Mouse (Mus musculus) thymus, postnatal 25 days (tissue): ENCODE data around the gene Zscan25.
"Not testable (repeated sequence)": the region's sequence is repeated elsewhere in the genome, so short reads cannot be mapped to it uniquely, and the experiment has no call there.

Experiments used
- DNase-seq: peaks from one replicate; pipeline ENCODE4 v3.0.0; 2022

The Zscan25 gene

GRCm38 (mm10) chr5:145280371-145281143 lies at the start of gene Zscan25:
Zscan25 (plus strand) TSS chr5:145280500.
- peak; percentile 86 for DNase-seq

GRCm38 (mm10) chr5:145230641-145231040 lies 49.7 kb upstream of the Zscan25 start:
- DNase-seq, result no peak

DNA sequence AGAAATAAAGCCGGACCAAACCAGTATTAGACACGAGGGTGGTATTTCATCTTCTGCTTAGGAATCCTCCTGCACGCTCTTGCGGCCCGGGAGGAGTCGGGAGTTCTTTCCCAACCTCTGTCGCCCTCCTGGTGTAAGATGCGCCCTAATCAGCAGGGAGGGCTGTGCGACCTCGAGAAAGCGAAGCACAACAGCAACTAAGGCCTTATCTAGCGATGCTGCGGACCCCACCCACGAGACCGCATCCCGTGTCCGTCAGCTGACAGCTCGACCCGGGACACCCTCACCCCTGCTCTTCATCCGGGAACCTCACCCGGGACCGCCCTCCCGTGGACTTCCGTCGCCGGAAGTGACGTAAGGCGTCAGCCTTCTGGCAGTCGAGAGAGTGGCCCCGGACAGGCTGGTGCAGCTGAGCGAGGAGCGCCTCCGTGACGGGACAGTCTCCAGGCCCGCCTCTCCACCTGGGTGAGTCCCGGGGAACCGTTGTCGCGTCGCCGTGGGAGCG lies 48.9 kb upstream of the Zscan25 start, which contains the start of gene Zfp655:
TSS of gene Zfp655 (plus strand) at position 349 of the 505 bp plus-strand sequence.
- peak; percentile 96 for DNase-seq

DNA sequence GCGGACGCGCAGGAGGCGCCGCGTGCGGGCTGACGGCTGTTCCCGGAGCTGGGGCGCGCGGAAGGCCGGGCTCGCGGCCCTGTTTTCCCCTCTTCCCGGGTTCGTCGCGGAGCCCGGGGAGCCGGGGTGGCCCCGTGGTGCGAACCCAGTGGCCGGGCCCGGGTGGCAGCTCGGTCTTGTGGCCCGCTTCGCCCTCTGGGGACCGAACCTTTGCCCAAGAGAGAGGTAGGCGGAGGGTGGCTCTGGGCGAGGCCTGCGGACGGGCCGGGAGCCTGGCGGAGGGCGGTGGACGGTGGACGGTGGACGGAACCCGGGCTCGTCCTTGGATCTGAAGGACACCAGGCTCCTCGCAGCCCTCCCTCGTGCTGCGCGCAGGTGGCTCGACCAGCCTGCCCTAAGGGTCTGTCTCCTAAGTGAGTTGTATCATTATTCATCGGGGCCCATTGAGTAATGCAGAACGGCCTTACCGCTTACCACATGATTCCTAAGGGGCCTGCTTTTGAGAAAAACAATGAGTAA lies 48.3 kb upstream of the Zscan25 start:
- no peak for DNase-seq

GRCm38 (mm10) chr5:145234636-145235035 lies 45.7 kb upstream of the Zscan25 start:
- DNase-seq, result peak; percentile 47

- no peak for DNase-seq
These were observed 30.8 kb upstream of the Zscan25 start for GRCm38 (mm10) chr5:145249520-145249919.

DNA sequence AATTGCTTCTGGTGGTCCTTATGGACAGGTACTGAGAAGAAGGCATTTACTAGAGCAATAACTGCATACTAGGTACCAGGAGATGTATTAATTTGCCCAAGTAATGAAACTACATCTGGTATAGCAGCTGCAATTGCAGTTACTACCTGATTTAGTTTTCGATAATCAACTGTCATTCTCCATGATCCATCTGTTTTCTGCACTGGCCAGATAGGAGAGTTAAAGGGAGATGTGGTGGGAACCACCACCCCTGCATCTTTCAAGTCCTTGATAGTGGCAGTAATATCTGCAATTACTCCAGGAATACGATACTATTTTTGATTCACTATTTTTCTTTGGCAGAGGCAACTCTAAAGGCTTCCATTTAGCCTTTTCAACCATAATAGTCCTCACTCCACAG lies 6.7 kb upstream of the Zscan25 start:
- not testable (repeated sequence) for DNase-seq

DNA sequence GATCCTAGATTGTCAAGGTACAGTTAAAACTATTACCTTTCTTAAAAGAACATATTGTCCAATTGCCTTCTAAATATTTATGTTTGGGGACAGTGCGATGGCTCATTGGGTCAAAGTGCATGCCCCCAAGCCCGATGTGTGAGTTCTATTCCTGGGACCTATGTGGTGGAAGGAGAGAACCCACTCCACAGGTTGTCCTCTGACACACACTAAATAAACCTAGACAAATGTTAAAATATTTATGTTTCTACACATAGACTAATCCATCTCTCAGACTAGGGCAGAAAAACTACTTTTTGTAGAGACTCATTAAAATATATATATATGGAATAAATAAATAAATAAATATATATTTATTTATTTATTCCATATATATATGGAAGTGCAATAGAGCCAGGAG lies 352 bp upstream of the Zscan25 start:
- no peak for DNase-seq

GRCm38 (mm10) chr5:145288382-145288781 lies 8.1 kb downstream of the Zscan25 start:
- DNase-seq, result no peak

DNA sequence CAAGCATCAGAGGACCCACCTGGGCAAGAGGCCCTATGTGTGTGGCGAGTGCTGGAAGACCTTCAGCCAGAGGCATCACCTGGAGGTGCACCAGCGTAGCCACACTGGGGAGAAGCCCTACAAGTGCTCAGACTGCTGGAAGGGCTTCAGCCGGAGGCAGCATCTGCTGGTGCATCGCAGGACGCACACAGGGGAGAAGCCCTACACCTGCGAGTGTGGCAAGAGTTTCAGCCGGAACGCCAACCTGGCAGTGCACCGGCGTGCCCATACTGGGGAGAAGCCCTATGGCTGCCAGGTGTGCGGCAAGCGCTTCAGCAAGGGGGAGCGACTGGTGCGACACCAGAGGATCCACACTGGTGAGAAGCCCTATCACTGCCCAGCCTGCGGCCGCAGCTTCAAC lies 10.4 kb downstream of the Zscan25 start:
- DNase-seq, result no peak

GRCm38 (mm10) chr5:145292398-145292797 lies 12.1 kb downstream of the Zscan25 start:
- no peak for DNase-seq

DNA sequence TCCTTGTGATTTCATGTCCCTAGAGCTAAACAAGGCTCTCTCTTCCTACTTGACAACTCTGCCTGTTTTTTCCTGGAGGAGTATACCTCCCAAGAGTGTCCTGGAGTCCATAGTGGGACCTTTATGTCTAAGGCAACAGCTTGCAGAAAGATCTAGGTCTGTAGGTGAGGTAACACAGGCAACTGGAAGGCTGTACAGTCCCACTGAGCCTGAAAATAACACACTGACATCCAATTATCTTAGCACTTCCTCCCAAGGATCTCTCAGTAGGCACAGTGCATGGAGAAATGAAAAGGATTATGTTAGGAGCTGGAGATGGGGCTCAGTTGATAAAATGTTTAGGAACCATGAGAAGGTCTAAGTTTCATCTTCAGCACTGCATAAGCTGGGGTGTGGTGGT lies 20.2 kb downstream of the Zscan25 start:
- no peak for DNase-seq

DNA sequence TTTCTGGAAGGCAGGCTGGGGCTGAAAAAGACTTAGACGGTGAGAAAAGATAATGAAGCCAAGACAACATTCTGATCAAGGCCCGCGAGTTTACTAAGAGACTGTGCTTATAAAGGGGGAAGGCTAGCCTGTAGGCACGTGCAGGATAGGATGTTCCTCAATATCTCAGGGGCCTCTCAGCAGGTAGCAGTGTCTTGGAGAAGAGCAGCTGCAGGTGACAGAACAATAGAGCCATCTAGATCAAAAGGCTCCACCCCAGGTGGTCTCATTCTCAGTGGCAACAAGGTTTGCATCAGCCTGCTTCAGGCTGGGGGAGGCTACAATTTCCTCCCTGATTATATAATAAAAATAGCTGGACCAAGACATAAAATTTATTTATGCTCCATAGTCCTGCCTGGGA lies 21.5 kb downstream of the Zscan25 start:
- DNase-seq, result not testable (repeated sequence)

- no peak for DNase-seq
These were observed 22.1 kb downstream of the Zscan25 start for GRCm38 (mm10) chr5:145302424-145302823.

GRCm38 (mm10) chr5:145306953-145307352 lies 26.7 kb downstream of the Zscan25 start:
- DNase-seq, result not testable (repeated sequence)

DNA sequence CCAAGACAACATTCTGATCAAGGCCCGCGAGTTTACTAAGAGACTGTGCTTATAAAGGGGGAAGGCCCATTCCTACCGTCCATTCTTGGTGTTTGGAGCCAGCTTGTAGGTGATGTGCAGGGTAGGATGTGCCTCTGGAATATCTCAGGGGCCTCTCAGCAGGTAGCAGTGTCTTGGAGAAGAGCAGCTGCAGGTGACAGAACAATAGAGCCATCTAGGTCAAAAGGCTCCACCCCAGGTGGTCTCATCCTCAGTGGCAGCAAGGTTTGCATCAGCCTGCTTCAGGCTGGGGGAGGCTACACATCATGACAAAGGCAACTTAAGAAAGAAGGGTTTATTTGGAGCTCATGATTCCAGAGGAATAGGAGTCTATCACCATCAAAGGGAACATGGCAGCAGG lies 27.5 kb downstream of the Zscan25 start:
- not testable (repeated sequence) for DNase-seq

- no peak for DNase-seq
These were observed 33.5 kb downstream of the Zscan25 start for GRCm38 (mm10) chr5:145313845-145314244.

DNA sequence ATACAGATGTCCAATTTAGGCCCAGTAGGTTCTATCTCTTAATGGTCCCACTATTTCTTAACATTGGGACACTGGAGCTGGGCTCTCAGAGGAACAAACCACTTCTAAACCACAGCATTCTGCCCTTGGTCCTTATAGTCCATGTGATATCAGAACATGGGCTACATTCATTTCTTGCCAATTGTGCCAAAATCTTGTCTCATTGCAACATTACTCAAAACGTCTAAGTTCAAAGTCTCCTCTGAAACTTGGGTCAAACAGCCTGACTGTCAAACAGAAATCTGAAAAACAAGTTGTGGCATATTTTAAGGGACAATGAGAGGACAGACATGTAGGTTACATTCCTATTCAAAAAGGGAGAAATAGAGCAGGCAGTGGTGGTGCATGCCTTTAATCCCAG lies 36.8 kb downstream of the Zscan25 start:
- DNase-seq, result no peak

DNA sequence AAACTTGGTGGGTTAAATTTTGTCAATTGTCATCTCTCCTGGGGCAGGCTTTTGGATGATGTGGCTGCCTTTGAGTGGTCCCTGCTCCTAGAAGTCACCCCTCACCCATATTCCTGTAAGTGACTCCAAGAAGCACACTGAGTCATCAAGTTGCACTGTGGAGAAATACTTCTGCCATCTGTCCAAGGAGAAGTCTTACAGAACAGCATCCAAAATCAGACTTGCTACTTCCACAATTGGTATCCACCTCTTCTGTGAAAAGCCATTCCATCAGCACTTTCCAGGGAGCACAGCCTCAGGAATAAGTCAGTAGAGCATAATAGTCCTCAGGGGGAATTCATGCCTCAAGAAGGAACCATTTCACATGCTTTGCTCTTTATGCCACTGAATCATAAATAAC lies 58.5 kb downstream of the Zscan25 start:
- DNase-seq, result not testable (repeated sequence)
